Mouse (Mus musculus) MEL (cell line): Measurements from ENCODE around the gene Zscan26.

ENCODE experiments used
- CTCF ChIP-seq, 3 experiments: IDR thresholded peaks in 2 of 3; conservative IDR thresholded peaks in 1 of 3; 2 replicates each; pipeline ENCODE4 v1.5.1; 2011 to 2012; ENCODE audit warnings: low read length in 3 of 3, low read depth in 2 of 3, mild to moderate bottlenecking in 2 of 3, improper control_type of control experiment in 1 of 3, inconsistent platforms in 1 of 3, mixed read lengths in 1 of 3, moderate library complexity in 1 of 3; ENCODE audit not compliant: control insufficient read depth in 1 of 3, insufficient read depth in 1 of 3, poor library complexity in 1 of 3, severe bottlenecking in 1 of 3
- ETS1 ChIP-seq: IDR thresholded peaks from 2 replicates; pipeline ENCODE4 v1.6.1; 2012; ENCODE audit warnings: low read depth, mild to moderate bottlenecking, inconsistent platforms, low read length, improper control_type of control experiment, moderate library complexity
- POLR2A ChIP-seq, 2 experiments: IDR thresholded peaks; 2 replicates each; pipeline ENCODE4 v1.6.1; 2011 to 2012; ENCODE audit warnings: low read length in 2 of 2, mild to moderate bottlenecking in 2 of 2, control low read depth in 1 of 2, improper control_type of control experiment in 1 of 2, low read depth in 1 of 2, moderate library complexity in 1 of 2; ENCODE audit not compliant: control insufficient read depth in 1 of 2, insufficient read depth in 1 of 2, poor library complexity in 1 of 2
- POLR2AphosphoS2 ChIP-seq: IDR thresholded peaks from 2 replicates; pipeline ENCODE4 v1.6.1; 2011; ENCODE audit warnings: low read length, improper control_type of control experiment
- TCF12 ChIP-seq: IDR thresholded peaks from 2 replicates; pipeline ENCODE4 v1.6.1; 2014; ENCODE audit warnings: low read depth, mild to moderate bottlenecking, inconsistent platforms, low read length, improper control_type of control experiment, moderate library complexity
- ZKSCAN1 ChIP-seq: IDR thresholded peaks from 2 replicates; pipeline ENCODE4 v1.6.1; 2012; ENCODE audit warnings: low read depth, mild to moderate bottlenecking, inconsistent platforms, low read length, improper control_type of control experiment, moderate library complexity

DNA sequence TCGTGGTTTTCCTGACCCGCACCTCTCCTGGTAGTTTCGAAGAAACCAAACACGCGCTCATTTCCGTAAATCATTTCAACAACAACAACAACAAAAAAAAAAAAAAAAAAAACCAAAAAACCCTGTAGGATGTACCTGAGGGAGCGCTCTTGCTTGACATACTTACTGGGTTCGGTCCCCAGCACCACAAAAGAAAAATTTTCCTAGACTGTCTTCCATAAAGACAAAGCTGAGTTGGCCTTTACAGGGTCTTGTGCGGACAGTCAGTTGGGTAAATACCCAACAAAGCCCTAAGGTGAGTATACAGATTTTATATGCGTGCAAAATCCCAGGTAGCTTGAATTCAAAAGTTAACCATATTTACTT, 12.3 kb downstream of the Zscan26 start:
- TF ChIP-seq CTCF (IDR thresholded peaks at IDR 0.05 in 2 of 3, conservative IDR thresholded peaks at IDR 0.05 in 1 of 3; ENCODE audit: control insufficient read depth in 1 of 3, insufficient read depth in 1 of 3, low read depth in 2 of 3, low read length in 3 of 3, poor library complexity in 1 of 3, severe bottlenecking in 1 of 3) (no peak), POLR2A (IDR thresholded peaks at IDR 0.05; ENCODE audit: control insufficient read depth in 1 of 2, insufficient read depth in 1 of 2, low read depth in 1 of 2, low read length in 2 of 2, poor library complexity in 1 of 2) (no peak), ETS1 (no peak), POLR2AphosphoS2 (no peak), ZKSCAN1 (no peak), TCF12 (no peak)
